Mouse (Mus musculus) limb, embryonic 11.5 days (tissue): ENCODE results near the gene Gm12887. TPM values are rescaled to one million over a fixed set of nuclear protein-coding genes. Genes with fewer than 3 reads are reported as not detected.

Experiments
- ATAC-seq: fragments of 200-750 bp; cut with Nextera tagmentation; 2 replicates; pipeline ENCODE4 v1.8.0; 2017; ENCODE audit warnings: low read depth; ENCODE audit not compliant: insufficient number of reproducible peaks, low FRiP score, low TSS enrichment
- DNase-seq: peaks from one replicate; pipeline ENCODE4 v3.0.0-alpha.2; 2015; ENCODE audit warnings: low spot score
- H3K27ac ChIP-seq: fragments of 300-500 bp; sonication (generic); replicated peaks from 2 replicates; pipeline ENCODE4 v1.5.1; 2014; ENCODE audit warnings: low read depth, mild to moderate bottlenecking, low read length
- H3K27me3 ChIP-seq: fragments of 300-500 bp; sonication (generic); 2 replicates; pipeline ENCODE4 v1.6.1; 2014; ENCODE audit warnings: mild to moderate bottlenecking, low read length, mixed read lengths; ENCODE audit not compliant: control insufficient read depth, insufficient read depth
- H3K36me3 ChIP-seq: fragments of 300-500 bp; sonication (generic); 2 replicates; pipeline ENCODE4 v1.6.1; 2014; ENCODE audit warnings: mild to moderate bottlenecking, low read length, moderate library complexity, mixed read lengths; ENCODE audit not compliant: control insufficient read depth, insufficient read depth
- H3K4me1 ChIP-seq: fragments of 300-500 bp; sonication (generic); 2 replicates; pipeline ENCODE4 v1.6.1; 2014; ENCODE audit warnings: low read length, mixed read lengths; ENCODE audit not compliant: control insufficient read depth, insufficient read depth
- H3K4me2 ChIP-seq: fragments of 300-500 bp; sonication (generic); 2 replicates; pipeline ENCODE4 v1.6.1; 2014; ENCODE audit warnings: low read depth, mild to moderate bottlenecking, moderate library complexity; ENCODE audit not compliant: severe bottlenecking
- H3K4me3 ChIP-seq: fragments of 300-500 bp; sonication (generic); 2 replicates; pipeline ENCODE4 v1.5.1; 2014; ENCODE audit warnings: low read depth, low read length
- H3K9ac ChIP-seq: fragments of 300-500 bp; sonication (generic); 2 replicates; pipeline ENCODE4 v1.6.1; 2014; ENCODE audit warnings: mild to moderate bottlenecking, low read length
- H3K9me3 ChIP-seq: fragments of 300-500 bp; sonication (generic); 2 replicates; pipeline ENCODE4 v1.6.1; 2016; ENCODE audit warnings: low read length; ENCODE audit not compliant: control insufficient read depth
- WGBS: fragments of 180-500 bp; shearing (Covaris S2); extraction: QIAGEN DNeasy Blood & Tissue Kit; methylation state at CpG from one replicate; pipeline ENCODE4 v1.1.7; 2014; 5-methylcytosine and 5-hydroxymethylcytosine counted together
- polyA plus RNA-seq: library from polyadenylated mRNA; unstranded; fragments of >200 nt; fragmentation: Nextera tagmentation; extraction: Ambion mirVana; gene quantifications from 2 replicates; pipeline ENCODE4 v1.2.1, GENCODE M21; 2014

Gene Gm12887
- not detected in 2 replicates for polyA plus RNA-seq

DNA sequence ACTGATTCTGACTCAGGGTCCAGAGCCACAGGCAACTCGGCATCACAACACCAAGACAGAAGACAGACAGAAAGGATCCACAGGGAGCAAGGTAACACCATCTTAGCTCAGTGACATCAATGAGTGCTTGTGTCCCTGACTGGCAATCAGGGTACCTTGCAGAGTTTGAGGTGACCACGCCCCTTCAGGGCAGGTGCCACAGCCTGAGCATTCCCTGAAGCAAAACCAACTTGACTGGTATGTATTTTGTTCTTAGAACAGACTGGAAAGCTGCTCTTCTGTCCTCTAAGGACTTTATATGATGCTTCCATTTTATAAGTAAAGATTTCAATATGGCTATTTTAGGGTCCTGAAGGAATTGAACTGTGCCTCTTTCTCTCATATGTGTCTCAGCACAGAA is at the start of gene Gm12887:
Gm12887 (minus strand) TSS at position 101 of the 400 bp plus-strand sequence.
- Histone ChIP-seq H3K36me3 (no peaks in the 10 kb centered on the region), H3K4me3 (no peak within 1 kb of the TSS), H3K9me3 (peaks cover 17% of the 10 kb centered on the region; the same call in 1 of the 2 replicates), H3K4me1 (no peaks in the 10 kb centered on the region), H3K4me2 (no peak within 1 kb of the TSS), H3K27me3 (no peaks in the 10 kb centered on the region), H3K9ac (no peak within 1 kb of the TSS), H3K27ac (no peak within 1 kb of the TSS)
- no peak for ATAC-seq
- 47% methylated on average over 2 of the region's 2 CpGs for WGBS
- no peak for DNase-seq

DNA sequence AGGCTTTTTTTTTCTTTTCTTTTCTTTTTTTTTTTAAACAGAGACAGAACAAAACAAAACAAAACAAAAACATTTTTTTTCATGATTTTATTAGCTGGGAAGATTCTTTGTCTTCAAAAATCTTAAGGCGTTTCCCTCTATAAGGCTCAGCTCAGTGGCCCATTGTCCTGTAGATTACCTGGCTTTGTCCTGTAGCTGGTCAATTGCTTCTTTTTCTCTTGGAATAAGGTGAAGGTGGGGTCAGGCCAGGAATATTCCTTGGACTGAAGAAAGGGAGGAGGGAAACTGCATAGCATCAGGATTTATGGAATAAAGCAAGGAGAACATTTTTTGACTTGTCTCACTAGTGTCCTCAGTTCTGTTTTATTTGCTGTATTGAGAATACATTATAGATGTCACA is 35.1 kb upstream of the Gm12887 start:
- H3K27me3 ChIP-seq, result no peaks in the 10 kb centered on the region
- DNase-seq, result no peak
- no peaks in the 10 kb centered on the region for H3K36me3 ChIP-seq
- no peak overlapping the region for H3K9ac ChIP-seq
- H3K4me2 ChIP-seq, result no peak overlapping the region
- H3K27ac ChIP-seq, result no peak overlapping the region
- no peaks in the 10 kb centered on the region; the same call in 1 of the 2 replicates for H3K9me3 ChIP-seq
- no peaks in the 10 kb centered on the region for H3K4me1 ChIP-seq
- ATAC-seq, result no peak
- whole genome bisulfite sequencing, result 74% methylated on average over 1 of the region's 1 CpGs
- H3K4me3 ChIP-seq, result no peak overlapping the region

Other genes starting within 250 kb of the Gm12887 start
- not detected in 2 replicates for gene Gm12886, start 199.0 kb downstream of the Gm12887 start, polyA plus RNA-seq